Mouse (Mus musculus) thymus, adult 2 months (tissue): ENCODE data around the gene Thbs4. TPM values are rescaled to one million over a fixed set of nuclear protein-coding genes. Genes with fewer than 3 reads are reported as not detected.

Experiments used
- DNase-seq: peaks from one replicate; pipeline ENCODE4 v3.0.0; 2021
- H3K27ac ChIP-seq: fragments of 200-500 bp; 2 replicates; pipeline ENCODE4 v1.5.1; 2012; ENCODE audit warnings: low read length, control low read depth; ENCODE audit not compliant: control insufficient read depth, insufficient read depth
- H3K27me3 ChIP-seq: fragments of 200-500 bp; 2 replicates; pipeline ENCODE4 v1.6.1; 2012; ENCODE audit warnings: mild to moderate bottlenecking, low read length, moderate library complexity, mixed read lengths; ENCODE audit not compliant: control insufficient read depth, insufficient read depth
- H3K36me3 ChIP-seq: fragments of 200-500 bp; 2 replicates; pipeline ENCODE4 v1.6.1; 2012; ENCODE audit warnings: mild to moderate bottlenecking, low read length, moderate library complexity; ENCODE audit not compliant: control insufficient read depth, insufficient read depth
- H3K4me1 ChIP-seq: fragments of 200-500 bp; replicated peaks from 2 replicates; pipeline ENCODE4 v1.6.1; 2012; ENCODE audit warnings: low read length; ENCODE audit not compliant: control insufficient read depth, insufficient read depth
- H3K4me3 ChIP-seq: fragments of 200-500 bp; 2 replicates; pipeline ENCODE4 v1.5.1; 2012; ENCODE audit warnings: mild to moderate bottlenecking, low read length, control low read depth, moderate library complexity; ENCODE audit not compliant: control insufficient read depth, insufficient read depth
- CTCF ChIP-seq: fragments of 200-500 bp; IDR thresholded peaks from 2 replicates; pipeline ENCODE4 v1.5.1; 2012; ENCODE audit warnings: mild to moderate bottlenecking, control low read depth, low read length, moderate library complexity, borderline replicate concordance; ENCODE audit not compliant: control insufficient read depth, poor library complexity, insufficient read depth; ENCODE audit errors: extremely low read depth
- POLR2A ChIP-seq: fragments of 200-500 bp; IDR thresholded peaks from 2 replicates; pipeline ENCODE4 v1.6.1; 2012; ENCODE audit warnings: mild to moderate bottlenecking, low read length, control low read depth, moderate library complexity; ENCODE audit not compliant: control insufficient read depth, poor library complexity, insufficient read depth; ENCODE audit errors: extremely low read depth
- WGBS: fragments of 180-500 bp; shearing (Covaris S2); methylation state at CpG from one replicate; pipeline ENCODE4 v1.1.7; 2018; 5-methylcytosine and 5-hydroxymethylcytosine counted together
- polyA plus RNA-seq: library from polyadenylated mRNA; depleted of rRNA; stranded (reverse); fragments of >200 nt; gene quantifications from 2 replicates; pipeline ENCODE4 v1.2.3, GENCODE M21; 2012

Gene Thbs4
- polyA plus RNA-seq, 1 experiment: 3.4 TPM

GRCm38 (mm10) chr13:92729811-92730210, 64.8 kb downstream of the Thbs4 start:
- no peaks in the 10 kb centered on the region for H3K27me3 ChIP-seq
- 70% methylated on average over 13 of the region's 13 CpGs for WGBS
- H3K4me1 ChIP-seq: peaks cover 5% of the 10 kb centered on the region
- TF ChIP-seq CTCF (no peak), POLR2A (no peak)
- H3K27ac ChIP-seq: no peak overlapping the region
- no peak for DNase-seq
- H3K36me3 ChIP-seq: no peaks in the 10 kb centered on the region
- H3K4me3 ChIP-seq: no peak overlapping the region

DNA sequence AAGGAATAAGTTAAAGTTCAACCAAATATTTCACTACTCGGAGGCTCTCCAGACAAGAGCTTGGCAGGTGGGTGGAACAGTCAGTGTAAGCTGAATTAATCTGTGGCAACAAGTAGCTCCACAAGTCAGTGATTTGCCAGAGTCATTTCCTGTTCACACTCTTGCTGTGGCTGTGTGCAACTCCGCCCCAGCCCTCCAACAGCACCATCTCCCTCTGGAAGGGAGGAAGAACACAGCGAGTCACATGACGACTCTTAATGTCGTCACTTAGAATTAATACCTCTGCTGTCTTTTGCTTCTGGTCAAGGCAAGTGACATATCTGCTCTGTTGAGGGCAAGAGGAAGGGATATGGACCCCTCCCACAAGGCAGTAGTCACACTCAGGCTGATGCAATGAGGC, 72.2 kb downstream of the Thbs4 start:
- DNase-seq: no peak
- 24% methylated on average over 5 of the region's 5 CpGs for WGBS
- Histone ChIP-seq H3K27me3 (no peaks in the 10 kb centered on the region), H3K36me3 (no peaks in the 10 kb centered on the region), H3K4me1 (peaks cover 4% of the 10 kb centered on the region; the same call in 1 of the 2 replicates), H3K27ac (no peak overlapping the region), H3K4me3 (no peak overlapping the region)
- TF ChIP-seq POLR2A: no peak
- no peak for TF ChIP-seq CTCF

DNA sequence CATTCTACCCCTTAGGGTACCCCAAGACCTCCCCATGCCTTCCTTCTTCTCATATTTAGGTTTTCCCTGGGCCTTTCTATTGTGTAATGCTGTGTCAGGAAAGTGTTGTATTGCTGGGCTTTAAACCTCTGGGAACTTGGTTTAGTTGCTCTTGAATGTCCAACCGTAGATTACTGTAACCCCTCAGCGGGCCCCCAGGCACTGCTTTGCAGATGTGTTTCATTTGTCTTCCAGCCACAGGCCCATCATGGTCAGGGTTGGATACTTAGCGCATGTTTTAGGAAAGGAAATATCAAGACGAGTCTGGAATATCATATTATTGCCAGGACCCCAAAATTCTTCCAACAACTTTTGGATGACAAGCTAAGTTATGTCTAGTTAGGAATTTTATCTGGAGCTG, 73.6 kb downstream of the Thbs4 start:
- H3K27me3 ChIP-seq: no peaks in the 10 kb centered on the region
- 94% methylated on average over 4 of the region's 4 CpGs for WGBS
- peaks cover 4% of the 10 kb centered on the region; the same call in 1 of the 2 replicates for H3K4me1 ChIP-seq
- TF ChIP-seq CTCF (no peak), POLR2A (no peak)
- no peak overlapping the region for H3K4me3 ChIP-seq
- H3K27ac ChIP-seq: no peak overlapping the region
- no peaks in the 10 kb centered on the region for H3K36me3 ChIP-seq
- no peak for DNase-seq

DNA sequence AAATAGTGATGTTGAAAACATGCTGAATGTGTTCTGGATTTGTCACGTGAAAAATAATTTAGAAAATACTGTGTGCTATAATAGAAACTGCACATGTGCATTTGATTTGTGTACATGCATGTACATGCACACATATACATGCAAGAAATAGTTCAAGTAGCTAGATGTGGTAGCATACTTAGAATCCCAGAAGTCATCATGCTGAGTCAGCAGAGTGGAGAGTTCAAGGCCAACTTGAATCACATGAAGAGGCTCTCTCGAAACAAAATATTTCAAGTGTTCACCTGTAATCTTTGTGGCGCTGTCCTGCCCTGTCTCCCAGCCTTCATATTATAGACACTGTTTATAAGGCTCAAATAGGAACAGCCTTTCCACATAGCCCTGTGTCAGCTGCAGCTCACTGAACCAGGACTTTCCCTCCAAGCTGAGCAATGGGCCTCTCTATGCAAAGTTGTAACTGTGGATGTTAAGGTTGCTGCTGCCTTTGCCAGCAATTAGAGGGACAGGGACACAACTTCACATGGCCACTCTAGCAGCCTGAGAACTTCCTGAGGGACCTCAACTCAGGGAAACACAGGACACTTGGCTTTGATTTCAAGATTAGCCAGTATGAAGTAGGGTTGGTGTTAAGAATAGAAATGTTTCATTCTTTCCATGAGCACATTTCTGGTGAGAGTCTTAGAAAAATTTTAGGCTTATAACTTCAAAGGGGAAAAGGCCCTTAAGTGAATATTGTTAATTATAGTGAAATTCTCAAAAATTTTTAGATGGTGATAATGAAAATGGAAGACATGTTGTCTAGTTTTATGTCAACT, 76.6 kb downstream of the Thbs4 start:
- Histone ChIP-seq H3K27ac (no peak overlapping the region), H3K27me3 (no peaks in the 10 kb centered on the region), H3K36me3 (no peaks in the 10 kb centered on the region), H3K4me3 (no peak overlapping the region), H3K4me1 (peaks cover 4% of the 10 kb centered on the region; the same call in 1 of the 2 replicates)
- TF ChIP-seq CTCF: no peak
- DNase-seq: no peak
- 97% methylated on average over 3 of the region's 3 CpGs for WGBS

GRCm38 (mm10) chr13:92712619-92713018, 82.0 kb downstream of the Thbs4 start:
- Histone ChIP-seq H3K36me3 (peaks cover 20% of the 10 kb centered on the region), H3K4me1 (no peaks in the 10 kb centered on the region), H3K27me3 (no peaks in the 10 kb centered on the region), H3K4me3 (no peak overlapping the region), H3K27ac (no peak overlapping the region)
- no peak for DNase-seq
- WGBS: 93% methylated on average over 4 of the region's 4 CpGs
- no peak for TF ChIP-seq POLR2A
- TF ChIP-seq CTCF: no peak

- TF ChIP-seq CTCF (no peak), POLR2A (no peak)
- no peak overlapping the region for H3K27ac ChIP-seq
- H3K4me3 ChIP-seq: no peak overlapping the region
- H3K27me3 ChIP-seq: no peaks in the 10 kb centered on the region
- no peak for DNase-seq
- peaks cover 21% of the 10 kb centered on the region for H3K36me3 ChIP-seq
- WGBS: 96% methylated on average over 1 of the region's 1 CpGs
- H3K4me1 ChIP-seq: no peaks in the 10 kb centered on the region
Measured at GRCm38 (mm10) chr13:92711821-92712220, 82.8 kb downstream of the Thbs4 start.
